Mouse (Mus musculus) heart, embryonic 15.5 days (tissue): Measurements from ENCODE around the gene Fpgs. TPM values are rescaled to one million over a fixed set of nuclear protein-coding genes. Genes with fewer than 3 reads are reported as not detected.

ENCODE experiments used
- ATAC-seq: fragments of 200-750 bp; cut with Nextera tagmentation; replicated peaks from 2 replicates; pipeline ENCODE4 v1.8.0; 2017; ENCODE audit warnings: low read depth, moderate TSS enrichment; ENCODE audit not compliant: insufficient number of reproducible peaks, insufficient read depth, low FRiP score
- H3K27ac ChIP-seq: fragments of 300-500 bp; sonication (generic); 2 replicates; pipeline ENCODE4 v1.5.1; 2015; ENCODE audit warnings: mild to moderate bottlenecking, inconsistent platforms
- H3K27me3 ChIP-seq: fragments of 300-500 bp; sonication (generic); 2 replicates; pipeline ENCODE4 v1.6.1; 2015; ENCODE audit warnings: inconsistent platforms
- H3K36me3 ChIP-seq: fragments of 300-500 bp; sonication (generic); 2 replicates; pipeline ENCODE4 v1.6.1; 2015; ENCODE audit warnings: mild to moderate bottlenecking, inconsistent platforms
- H3K4me1 ChIP-seq: fragments of 300-500 bp; sonication (generic); replicated peaks from 2 replicates; pipeline ENCODE4 v1.6.1; 2015; ENCODE audit warnings: inconsistent platforms
- H3K4me2 ChIP-seq: fragments of 300-500 bp; sonication (generic); 2 replicates; pipeline ENCODE4 v1.6.1; 2015; ENCODE audit warnings: inconsistent platforms, mild to moderate bottlenecking, moderate library complexity
- H3K4me3 ChIP-seq: fragments of 300-500 bp; sonication (generic); 2 replicates; pipeline ENCODE4 v1.5.1; 2015; ENCODE audit warnings: mild to moderate bottlenecking, inconsistent platforms
- H3K9ac ChIP-seq: fragments of 300-500 bp; sonication (generic); 2 replicates; pipeline ENCODE4 v1.6.1; 2015; ENCODE audit warnings: mild to moderate bottlenecking, inconsistent platforms
- H3K9me3 ChIP-seq: fragments of 300-500 bp; sonication (generic); replicated peaks from 2 replicates; pipeline ENCODE4 v1.6.1; 2016; ENCODE audit warnings: inconsistent platforms
- WGBS: fragments of 180-500 bp; shearing (Covaris S2); methylation state at CpG from one replicate; pipeline ENCODE4 v1.1.7; 2015; ENCODE audit warnings: mixed read lengths; 5-methylcytosine and 5-hydroxymethylcytosine counted together
- polyA plus RNA-seq: library from polyadenylated mRNA; unstranded; fragments of >200 nt; fragmentation: Nextera tagmentation; extraction: Ambion mirVana; gene quantifications from 2 replicates; pipeline ENCODE4 v1.2.1, GENCODE M21; 2015

The Fpgs gene
- 13.8 and 19.7 TPM in 2 replicates for polyA plus RNA-seq

- Histone ChIP-seq H3K4me1 (no peaks in the 10 kb centered on the region), H3K9me3 (no peaks in the 10 kb centered on the region), H3K27me3 (no peaks in the 10 kb centered on the region), H3K4me3 (no peak within 1 kb of the TSS), H3K9ac (no peak within 1 kb of the TSS), H3K27ac (no peak within 1 kb of the TSS), H3K4me2 (no peak within 1 kb of the TSS), H3K36me3 (peaks cover 52% of the 10 kb centered on the region)
- WGBS: 75% methylated on average over 2 of the region's 2 CpGs
- no peak for ATAC-seq
Measured at GRCm38 (mm10) chr2:32704021-32704421, at the start of gene Fpgs. Gene Fpgs (minus strand): TSS chr2:32704145.

- Histone ChIP-seq H3K9ac (no peak overlapping the region), H3K4me1 (peaks cover 9% of the 10 kb centered on the region; the same call in 1 of the 2 replicates), H3K4me3 (peak overlapping the region; percentile 47), H3K27ac (no peak overlapping the region), H3K27me3 (no peaks in the 10 kb centered on the region), H3K9me3 (no peaks in the 10 kb centered on the region), H3K36me3 (peaks cover 24% of the 10 kb centered on the region; the same call in 1 of the 2 replicates), H3K4me2 (peak overlapping the region; percentile 65; the same call in 1 of the 2 replicates)
- no peak for ATAC-seq
- WGBS: 67% methylated on average over 10 of the region's 10 CpGs
Measured at GRCm38 (mm10) chr2:32752181-32752580, 48.2 kb upstream of the Fpgs start.

GRCm38 (mm10) chr2:32751665-32752033, 47.7 kb upstream of the Fpgs start:
- 30% methylated on average over 9 of the region's 10 CpGs for WGBS
- Histone ChIP-seq H3K36me3 (peaks cover 28% of the 10 kb centered on the region; the same call in 1 of the 2 replicates), H3K4me3 (peak overlapping the region; percentile 47), H3K27me3 (no peaks in the 10 kb centered on the region), H3K9ac (peak overlapping the region; percentile 24), H3K27ac (peak overlapping the region; percentile 32; the same call in 1 of the 2 replicates), H3K9me3 (no peaks in the 10 kb centered on the region), H3K4me1 (peaks cover 9% of the 10 kb centered on the region; the same call in 1 of the 2 replicates), H3K4me2 (peak overlapping the region; percentile 65)
- ATAC-seq: no peak

GRCm38 (mm10) chr2:32750887-32751664, 47.1 kb upstream of the Fpgs start:
- Histone ChIP-seq H3K9ac (peak overlapping the region; percentile 24), H3K36me3 (peaks cover 29% of the 10 kb centered on the region; the same call in 1 of the 2 replicates), H3K27me3 (no peaks in the 10 kb centered on the region), H3K27ac (peak overlapping the region; percentile 32; the same call in 1 of the 2 replicates), H3K4me3 (peak overlapping the region; percentile 47), H3K4me2 (peak overlapping the region; percentile 65), H3K4me1 (peaks cover 9% of the 10 kb centered on the region; the same call in 1 of the 2 replicates), H3K9me3 (no peaks in the 10 kb centered on the region)
- ATAC-seq: peak; percentile 86
- 27% methylated on average over 31 of the region's 31 CpGs for WGBS

GRCm38 (mm10) chr2:32750199-32750598, 46.3 kb upstream of the Fpgs start:
- WGBS: 77% methylated on average over 7 of the region's 7 CpGs
- Histone ChIP-seq H3K9me3 (no peaks in the 10 kb centered on the region), H3K27me3 (no peaks in the 10 kb centered on the region), H3K36me3 (peaks cover 32% of the 10 kb centered on the region; the same call in 1 of the 2 replicates), H3K9ac (no peak overlapping the region), H3K4me3 (no peak overlapping the region), H3K27ac (no peak overlapping the region), H3K4me1 (peaks cover 9% of the 10 kb centered on the region; the same call in 1 of the 2 replicates), H3K4me2 (no peak overlapping the region)
- ATAC-seq: no peak

- H3K4me3 ChIP-seq: no peak overlapping the region
- no peak overlapping the region for H3K9ac ChIP-seq
- H3K4me1 ChIP-seq: peaks cover 9% of the 10 kb centered on the region; the same call in 1 of the 2 replicates
- H3K9me3 ChIP-seq: no peaks in the 10 kb centered on the region
- no peaks in the 10 kb centered on the region for H3K27me3 ChIP-seq
- H3K36me3 ChIP-seq: peaks cover 26% of the 10 kb centered on the region; the same call in 1 of the 2 replicates
- no peak overlapping the region for H3K4me2 ChIP-seq
- WGBS: 73% methylated on average over 16 of the region's 16 CpGs
- ATAC-seq: no peak
- H3K27ac ChIP-seq: no peak overlapping the region
Measured at GRCm38 (mm10) chr2:32749082-32749481, 45.1 kb upstream of the Fpgs start.

GRCm38 (mm10) chr2:32744272-32744982, 40.5 kb upstream of the Fpgs start:
- no peak for ATAC-seq
- WGBS: 64% methylated on average over 15 of the region's 15 CpGs
- Histone ChIP-seq H3K4me1 (peaks cover 18% of the 10 kb centered on the region), H3K27ac (no peak overlapping the region), H3K4me2 (no peak overlapping the region), H3K4me3 (no peak overlapping the region), H3K27me3 (peaks cover 36% of the 10 kb centered on the region), H3K36me3 (peaks cover 11% of the 10 kb centered on the region; the same call in 1 of the 2 replicates), H3K9me3 (no peaks in the 10 kb centered on the region), H3K9ac (no peak overlapping the region)

- ATAC-seq: no peak
- peaks cover 7% of the 10 kb centered on the region; the same call in 1 of the 2 replicates for H3K36me3 ChIP-seq
- no peaks in the 10 kb centered on the region for H3K9me3 ChIP-seq
- peaks cover 36% of the 10 kb centered on the region for H3K27me3 ChIP-seq
- peak overlapping the region; percentile 69 for H3K4me2 ChIP-seq
- no peak overlapping the region for H3K9ac ChIP-seq
- WGBS: 33% methylated on average over 18 of the region's 18 CpGs
- peak overlapping the region; percentile 48; the same call in 1 of the 2 replicates for H3K4me3 ChIP-seq
- no peak overlapping the region for H3K27ac ChIP-seq
- peaks cover 21% of the 10 kb centered on the region for H3K4me1 ChIP-seq
Measured at GRCm38 (mm10) chr2:32742173-32742531, 38.2 kb upstream of the Fpgs start.

GRCm38 (mm10) chr2:32741273-32742172, 37.6 kb upstream of the Fpgs start:
- Histone ChIP-seq H3K4me2 (peak overlapping the region; percentile 69), H3K36me3 (peaks cover 4% of the 10 kb centered on the region; the same call in 1 of the 2 replicates), H3K4me3 (peak overlapping the region; percentile 48), H3K4me1 (peaks cover 23% of the 10 kb centered on the region), H3K9me3 (no peaks in the 10 kb centered on the region), H3K27me3 (peaks cover 36% of the 10 kb centered on the region), H3K9ac (peak overlapping the region; percentile 41; the same call in 1 of the 2 replicates), H3K27ac (no peak overlapping the region)
- peak; percentile 48; the same call in 1 of the 2 replicates for ATAC-seq
- WGBS: 11% methylated on average over 44 of the region's 58 CpGs

GRCm38 (mm10) chr2:32740916-32741272, 36.9 kb upstream of the Fpgs start, which contains the start of gene 6330409D20Rik:
Gene 6330409D20Rik (minus strand): TSS chr2:32741016.
- Histone ChIP-seq H3K9me3 (no peaks in the 10 kb centered on the region), H3K4me3 (peak within 1 kb of the TSS; percentile 48), H3K27me3 (peaks cover 36% of the 10 kb centered on the region), H3K27ac (no peak within 1 kb of the TSS), H3K4me2 (peak within 1 kb of the TSS; percentile 69), H3K36me3 (peaks cover under 1% of the 10 kb centered on the region; the same call in 1 of the 2 replicates), H3K4me1 (peaks cover 28% of the 10 kb centered on the region), H3K9ac (peak within 1 kb of the TSS; percentile 41; the same call in 1 of the 2 replicates)
- no peak; the same call in 1 of the 2 replicates for ATAC-seq
- 12% methylated on average over 11 of the region's 11 CpGs for WGBS
